Mouse (Mus musculus): ENCODE measurements around the gene Usp37.
"Not testable (repeated sequence)": the region's sequence is repeated elsewhere in the genome, so short reads cannot be mapped to it uniquely, and the experiment has no call there.

The Usp37 gene

DNA sequence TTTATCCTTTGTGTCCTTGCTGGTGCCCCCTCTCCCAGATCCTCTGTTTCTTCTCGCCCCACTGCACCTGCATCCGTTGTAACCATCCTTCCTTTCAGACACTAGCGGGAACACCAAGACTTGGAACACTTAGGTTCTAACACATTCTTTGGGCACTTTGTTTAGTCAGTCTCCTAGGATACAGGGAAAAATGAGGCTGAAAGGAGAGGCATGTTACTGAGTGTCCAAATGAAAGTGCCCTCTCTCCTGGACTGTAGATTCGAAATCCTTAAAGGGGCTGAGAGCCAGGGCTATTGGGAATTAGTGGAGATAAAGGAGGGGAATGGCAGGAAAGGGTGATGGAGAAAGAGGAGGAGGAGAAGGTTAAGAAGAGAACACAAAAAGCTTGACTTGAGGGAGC is at the start of gene Usp37:
Gene Usp37 (minus strand): TSS at position 101 of the 400 bp plus-strand sequence.
- DNase-seq, result no peak

DNA sequence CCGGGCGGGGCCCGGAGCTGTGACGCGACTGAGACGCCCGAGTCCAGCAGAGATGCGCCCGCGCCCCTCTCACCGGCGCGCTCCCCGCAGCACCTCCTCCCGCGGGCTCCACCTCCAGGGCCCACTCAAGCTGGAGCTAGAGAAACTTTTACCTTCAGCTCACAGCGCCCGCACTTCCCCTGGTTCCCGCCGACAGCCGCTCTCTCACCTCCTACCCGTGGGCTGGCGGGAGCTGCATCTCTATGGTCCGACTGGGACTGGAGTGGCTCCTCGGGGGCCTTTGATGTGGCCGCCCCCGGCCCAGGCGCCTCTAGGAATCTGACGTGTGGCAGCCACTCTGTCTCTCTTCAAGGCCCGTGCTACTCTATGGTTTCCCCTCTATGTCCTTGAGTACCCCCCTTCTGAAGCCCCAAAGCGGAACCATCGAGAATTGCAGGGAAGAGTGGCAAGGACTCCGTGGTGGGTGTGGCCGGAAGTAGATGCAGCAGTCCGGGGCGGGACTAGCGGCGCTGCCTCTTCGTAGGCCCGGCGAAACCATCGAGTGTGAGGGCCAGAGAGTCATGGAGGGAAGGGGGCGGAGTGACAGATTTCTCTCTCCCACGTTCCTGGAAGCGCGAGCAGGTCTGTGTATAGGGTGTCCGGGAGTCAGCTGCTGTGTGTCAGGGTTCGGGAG is 43.8 kb upstream of the Usp37 start, which contains the start of the genes Zfp142 and Bcs1l:
Gene Zfp142 (minus strand): TSS at position 474 of the 673 bp plus-strand sequence.
Gene Bcs1l (plus strand): TSS at position 517 of the 673 bp plus-strand sequence.
- DNase-seq, result peak; percentile 98 to 99

DNA sequence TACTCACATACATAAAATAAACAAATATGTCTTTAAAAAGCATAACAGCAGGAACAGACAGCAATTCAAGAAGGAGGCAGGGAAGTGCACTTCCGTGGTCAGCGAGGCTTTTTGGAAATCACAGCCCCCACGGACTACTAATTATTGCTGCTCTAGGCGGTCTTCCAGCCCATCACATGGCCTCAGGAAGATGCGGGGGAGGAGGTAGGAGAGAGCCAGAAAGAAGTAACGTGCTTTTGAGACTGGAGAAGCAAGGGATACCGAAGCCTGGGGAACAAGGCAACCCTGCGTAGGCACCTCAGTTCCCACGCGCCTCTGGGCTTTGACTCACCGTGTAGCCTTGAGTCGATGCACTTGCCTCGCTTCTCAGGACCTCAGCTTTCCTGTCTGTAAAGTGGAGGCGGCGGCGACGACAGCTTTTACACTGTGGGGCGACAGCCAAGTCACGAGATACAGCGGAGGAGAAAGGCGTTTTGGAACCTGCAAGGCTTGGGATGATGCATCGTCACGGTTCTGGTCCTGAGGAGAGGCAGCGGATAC is 43.2 kb upstream of the Usp37 start:
- no peak for DNase-seq

- no peak for DNase-seq
These were observed 40.7 kb upstream of the Usp37 start for GRCm38 (mm10) chr1:74584616-74585398.

- no peak for DNase-seq
These were observed 38.5 kb upstream of the Usp37 start for GRCm38 (mm10) chr1:74582621-74583020.

GRCm38 (mm10) chr1:74569739-74570719 is 25.9 kb upstream of the Usp37 start:
- no peak for DNase-seq

DNA sequence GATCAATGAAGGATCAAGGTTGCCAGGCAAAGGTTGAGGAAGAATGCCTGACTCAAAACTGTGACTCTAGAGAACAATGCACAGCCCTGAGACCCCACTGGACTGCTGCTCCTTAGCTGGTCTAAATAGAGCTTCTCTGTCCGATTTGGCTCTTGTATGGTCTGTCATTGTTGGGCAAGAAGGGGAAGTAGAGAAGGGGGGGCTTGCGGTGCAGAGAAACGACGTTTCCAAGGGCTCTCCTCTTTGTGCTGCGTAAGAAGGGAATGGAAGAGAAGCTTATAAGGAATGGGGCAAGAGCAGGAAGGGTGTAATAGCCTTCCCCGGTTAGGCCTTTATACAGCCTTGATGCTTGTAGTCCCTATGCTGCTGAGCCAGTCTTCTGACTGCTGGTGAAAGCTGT is 21.8 kb upstream of the Usp37 start:
- DNase-seq, result no peak

DNA sequence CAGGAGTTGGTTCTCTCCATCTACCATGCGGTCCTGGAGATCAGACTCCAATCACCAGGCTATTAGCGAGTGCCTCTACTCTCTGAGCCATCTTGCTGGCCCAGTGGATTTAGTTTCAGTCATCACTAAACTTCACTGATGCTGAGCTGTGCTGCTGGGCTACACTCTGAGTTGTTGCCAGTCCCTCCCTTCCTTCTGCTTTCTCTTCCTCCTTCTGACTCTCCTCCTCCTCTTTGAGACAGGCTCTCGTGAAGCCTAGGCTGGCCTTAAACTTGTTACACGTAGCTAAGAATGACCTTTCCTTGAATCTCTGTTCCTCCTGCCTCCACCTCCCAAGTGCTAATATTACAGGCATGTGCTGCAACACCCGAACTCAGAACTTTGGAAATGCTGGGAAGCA is 15.0 kb upstream of the Usp37 start:
- no peak for DNase-seq

DNA sequence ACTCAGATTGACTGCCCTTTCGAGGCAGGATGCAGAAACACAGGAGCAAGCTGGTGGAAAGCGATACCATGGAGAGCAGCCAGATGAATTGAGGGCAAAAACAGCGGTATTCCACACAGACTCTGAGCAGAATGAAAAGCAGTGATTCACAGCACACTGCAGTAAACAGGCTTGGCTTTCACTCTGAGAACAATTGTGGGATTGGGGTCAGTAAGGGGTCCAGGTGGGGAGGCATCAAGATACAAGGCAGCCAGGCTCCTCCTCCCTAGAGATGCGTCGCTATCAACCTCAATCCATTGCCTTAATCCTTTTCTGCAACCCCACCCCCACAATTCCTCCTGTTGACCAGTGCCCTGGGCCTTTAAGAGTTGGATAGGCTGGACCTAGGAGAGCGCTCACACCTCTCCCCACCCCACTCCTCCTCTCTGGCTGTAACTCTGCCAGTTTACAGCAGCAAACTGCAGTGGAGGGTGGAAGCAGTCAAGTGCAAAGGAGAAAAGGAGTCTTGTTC is 1.6 kb downstream of the Usp37 start, which contains the start of gene Plcd4:
Gene Plcd4 (plus strand): TSS at position 438 of the 511 bp plus-strand sequence.
- peak; percentile 60 to 73 for DNase-seq

- peak; percentile 76 to 80 for DNase-seq
These were observed 5.4 kb downstream of the Usp37 start for GRCm38 (mm10) chr1:74538650-74539049.

GRCm38 (mm10) chr1:74528589-74528988 is 15.5 kb downstream of the Usp37 start:
- DNase-seq, result no peak

DNA sequence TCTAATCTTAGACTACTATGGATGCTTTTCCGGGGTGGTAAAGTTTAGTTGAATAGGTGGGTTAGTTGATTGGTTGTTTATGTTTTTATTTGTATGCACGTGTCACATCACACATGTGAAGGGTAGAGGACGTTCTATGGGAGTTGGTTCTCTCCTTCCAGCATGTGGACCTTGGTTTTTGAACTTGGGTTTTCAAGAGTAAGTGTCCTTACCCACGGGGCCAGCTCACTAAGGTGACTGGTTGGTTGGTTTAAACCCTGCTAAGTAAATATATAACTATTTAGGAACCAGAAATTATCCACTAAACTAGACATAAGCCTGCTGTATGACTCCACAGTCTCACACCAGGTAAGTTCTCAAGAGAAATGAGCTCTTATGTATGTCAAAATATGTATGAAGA is 19.3 kb downstream of the Usp37 start:
- DNase-seq, result no peak

GRCm38 (mm10) chr1:74519875-74520274 is 24.2 kb downstream of the Usp37 start:
- no peak for DNase-seq

DNA sequence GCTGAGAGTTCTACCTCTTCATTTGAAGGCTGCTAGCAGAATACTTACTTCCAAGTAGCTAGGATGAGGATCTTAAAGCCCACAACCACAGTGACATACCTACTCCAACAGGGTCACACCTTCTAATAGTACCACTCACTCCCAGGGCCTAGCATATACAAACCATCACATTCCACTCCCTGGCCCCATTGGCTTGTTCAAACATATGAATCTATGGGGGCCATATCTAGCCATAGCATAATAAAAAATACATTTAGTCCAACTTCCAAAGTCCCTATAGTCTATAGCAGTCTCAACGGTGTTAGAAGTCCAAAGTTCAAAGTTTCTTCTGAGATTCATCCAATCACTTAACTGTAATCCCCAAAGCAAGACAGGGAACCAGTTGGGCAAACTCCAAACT is 31.1 kb downstream of the Usp37 start:
- DNase-seq, result not testable (repeated sequence)

GRCm38 (mm10) chr1:74511306-74511705 is 32.8 kb downstream of the Usp37 start:
- DNase-seq, result no peak

GRCm38 (mm10) chr1:74507780-74508179 is 36.3 kb downstream of the Usp37 start:
- DNase-seq, result no peak

GRCm38 (mm10) chr1:74506471-74506881 is 37.6 kb downstream of the Usp37 start:
- peak; percentile 72 to 81 for DNase-seq

DNA sequence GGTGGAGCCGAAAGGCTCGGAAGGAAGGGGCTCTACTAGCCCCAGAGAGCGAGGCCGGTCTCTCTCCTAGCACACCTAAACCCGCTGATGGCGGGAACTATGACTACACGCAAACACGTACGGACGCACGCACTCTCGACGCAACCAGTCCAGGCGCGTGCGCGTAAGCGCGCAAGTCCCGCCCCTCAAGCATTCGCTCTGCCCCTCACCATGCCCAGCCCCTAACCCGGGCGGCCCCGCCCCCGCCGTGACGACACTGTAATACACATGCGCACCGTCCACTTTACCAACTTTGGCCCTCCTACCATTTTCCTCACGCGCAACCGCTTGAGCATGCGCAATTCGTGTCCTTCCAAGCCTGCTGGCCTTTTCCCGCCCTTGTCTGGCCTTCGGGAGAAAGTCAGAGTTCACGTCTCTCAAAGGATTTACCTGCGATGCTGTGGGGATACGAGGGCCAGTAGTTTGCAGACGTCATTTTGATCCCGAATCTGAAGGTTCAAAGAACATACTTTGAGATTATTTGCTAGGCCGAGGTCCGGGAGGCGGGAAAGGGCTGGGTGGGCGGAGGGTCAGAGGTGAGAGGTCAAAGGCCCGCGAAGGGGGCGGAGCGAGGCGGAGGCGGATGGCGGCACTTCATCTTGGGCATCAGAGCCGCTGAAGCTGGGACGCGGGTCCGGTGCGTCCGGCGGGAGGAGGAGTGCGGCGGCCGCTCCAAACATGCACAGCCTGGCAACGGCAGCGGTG is 38.2 kb downstream of the Usp37 start, which contains the start of gene Cnot9:
Gene Cnot9 (plus strand): TSS at position 338 of the 744 bp plus-strand sequence.
- peak; percentile 100 for DNase-seq

DNA sequence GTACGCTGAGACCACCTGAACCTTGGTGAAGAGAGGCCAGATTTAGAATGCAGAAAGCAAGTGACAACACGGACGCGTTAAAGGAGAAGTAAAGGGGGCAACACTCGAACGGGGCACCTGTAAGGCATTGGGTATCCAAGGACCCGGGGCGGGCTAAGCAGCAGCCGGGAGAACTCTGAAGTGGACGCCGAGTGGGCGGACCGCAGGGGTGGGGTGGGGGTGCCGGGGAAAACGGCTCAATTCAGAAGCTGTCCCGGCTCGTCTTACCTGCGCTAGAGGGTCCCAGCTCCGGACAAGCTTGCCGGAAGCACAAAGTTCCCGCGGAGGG is 38.7 kb downstream of the Usp37 start:
- no peak for DNase-seq

DNA sequence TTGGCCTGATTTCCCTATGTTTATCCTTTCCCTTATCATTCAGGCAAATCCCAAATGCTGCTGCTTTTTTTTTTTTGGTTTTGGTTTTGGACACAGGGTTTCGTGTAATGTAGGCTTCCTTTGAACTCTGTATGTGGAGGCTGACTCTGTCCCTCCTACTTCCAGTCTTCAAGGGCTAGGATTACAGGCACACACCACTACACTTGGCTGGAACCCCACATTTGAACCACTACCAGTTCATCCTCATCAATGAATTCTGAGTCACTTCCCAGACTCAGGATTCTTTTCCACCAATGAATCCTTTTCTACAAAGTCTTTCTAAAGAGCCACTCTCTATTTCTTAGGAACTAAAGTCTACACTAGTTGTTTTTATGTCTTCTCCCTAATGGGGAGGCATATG is 43.0 kb downstream of the Usp37 start:
- no peak for DNase-seq

GRCm38 (mm10) chr1:74485792-74486191 is 58.3 kb downstream of the Usp37 start:
- DNase-seq, result no peak

Data from cerebellum, postnatal 14 days (tissue).